In genomic region chr1:191084951-191085559, GRCm38 (mm10) we compare ENCODE assay signal across 9 mouse cellular contexts. TPM values are rescaled to one million over a fixed set of nuclear protein-coding genes. Genes with fewer than 3 reads are reported as not detected.
DNase-seq lines count a peak whose midpoint lies in the region; ATAC-seq lines count a peak whose summit lies in the region.
"Had no signal": no experiment of that assay in that cellular context is flagged by ENCODE, and none has a peak within 500 bp of the region (broad histone marks: within the 10 kb centered on the region; RNA-seq: fewer than 3 reads in every experiment).

No protein-coding gene starts in this region.

- no peaks in the 10 kb centered on the region for H3K9me3 ChIP-seq in forebrain, embryonic 10.5 days
- no peaks in the 10 kb centered on the region for H3K9me3 ChIP-seq in forebrain, embryonic 15.5 days

- WGBS in forebrain, embryonic 10.5 days, result 75% methylated on average over 5 of the region's 5 CpGs
- WGBS in forebrain, embryonic 15.5 days, result 66% methylated on average over 5 of the region's 5 CpGs

- H3K27ac ChIP-seq in forebrain, embryonic 10.5 days, result no peak overlapping the region
- no peak overlapping the region for H3K27ac ChIP-seq in forebrain, embryonic 15.5 days (replicated peaks)

- no peak overlapping the region for H3K9ac ChIP-seq in forebrain, embryonic 15.5 days (replicated peaks)

- no peaks in the 10 kb centered on the region for H3K27me3 ChIP-seq in forebrain, embryonic 10.5 days (ENCODE audit: poor library complexity, severe bottlenecking)
- no peaks in the 10 kb centered on the region for H3K27me3 ChIP-seq in forebrain, embryonic 15.5 days

- H3K4me3 ChIP-seq in forebrain, embryonic 10.5 days, result no peak overlapping the region
- no peak overlapping the region for H3K4me3 ChIP-seq in forebrain, embryonic 15.5 days

- H3K4me2 ChIP-seq in forebrain, embryonic 15.5 days (replicated peaks), result no peak overlapping the region

- DNase-seq in forebrain, embryonic 10.5 days (ENCODE audit: extremely low spot score, low spot score), result peak; percentile 69
- peak; percentile 50 to 72 for DNase-seq in left cerebral cortex, postnatal 10 days (ENCODE audit: extremely low spot score in 1 of 2, low spot score in 2 of 2)
- DNase-seq in left cerebral cortex, adult 11 months (ENCODE audit: low spot score), result no peak
- DNase-seq in T-cell, adult 2 months (ENCODE audit: low spot score), result peak; percentile 22
- peak; percentile 70 for DNase-seq in lung, postnatal 14 days
- DNase-seq in testis, postnatal 10 days (ENCODE audit: low spot score), result peak; percentile 80

- intact Hi-C loops in left cerebral cortex, postnatal 10 days (cut with DNase I), result no loop called here

- peaks cover 66% of the 10 kb centered on the region for H3K36me3 ChIP-seq in forebrain, embryonic 10.5 days (replicated peaks)
- H3K36me3 ChIP-seq in forebrain, embryonic 15.5 days, result peaks cover 6% of the 10 kb centered on the region; the same call in 1 of the 2 replicates

- ATAC-seq in forebrain, embryonic 15.5 days (replicated peaks), result no peak
- peak; percentile 35; the same call in 1 of the 2 replicates for ATAC-seq in granulocyte monocyte progenitor cell, adult 5-6 weeks (replicated peaks; ENCODE audit: poor library complexity, severe bottlenecking)

- H3K4me1 ChIP-seq in forebrain, embryonic 10.5 days, result peaks cover 3% of the 10 kb centered on the region; the same call in 1 of the 2 replicates
- H3K4me1 ChIP-seq in forebrain, embryonic 15.5 days, result no peaks in the 10 kb centered on the region

RNA-seq across cellular contexts. Expression of gene Batf3, which starts 12.6 kb away (rescaled TPM):
- 8.0 and 9.7 TPM in 2 replicates for polyA plus RNA-seq in forebrain, embryonic 10.5 days (2016; fragmentation: Nextera tagmentation; extraction: Ambion mirVana)
- polyA plus RNA-seq in forebrain, embryonic 15.5 days (2015; fragmentation: Nextera tagmentation; extraction: Ambion mirVana), result 1.6 and 1.9 TPM in 2 replicates
- total RNA-seq in left cerebral cortex, postnatal 10 days (2021), result under 1 TPM; 0.47 to 0.60 TPM
- total RNA-seq in granulocyte monocyte progenitor cell, adult 5-6 weeks (2014; fragmentation: Nextera tagmentation), result not detected in 2 replicates
- not detected in 2 replicates for total RNA-seq in granulocyte monocyte progenitor cell, adult 5-6 weeks (2017)

RNA-seq across cellular contexts. Expression of gene Nsl1, which starts 22.2 kb away (rescaled TPM):
- 38.2 and 39.0 TPM in 2 replicates for polyA plus RNA-seq in forebrain, embryonic 10.5 days (2016; fragmentation: Nextera tagmentation; extraction: Ambion mirVana)
- polyA plus RNA-seq in forebrain, embryonic 15.5 days (2015; fragmentation: Nextera tagmentation; extraction: Ambion mirVana), result 9.7 and 10.5 TPM in 2 replicates
- total RNA-seq in left cerebral cortex, postnatal 10 days (2021), result 1 to 10 TPM in 1 of 2 experiments, under 1 TPM in 1; 0.64 to 1.4 TPM
- 11.1 and 12.6 TPM in 2 replicates for total RNA-seq in granulocyte monocyte progenitor cell, adult 5-6 weeks (2014; fragmentation: Nextera tagmentation)
- total RNA-seq in granulocyte monocyte progenitor cell, adult 5-6 weeks (2017), result 14.1 and 17.6 TPM in 2 replicates

RNA-seq across cellular contexts. Expression of gene Tatdn3, which starts 22.3 kb away (rescaled TPM):
- polyA plus RNA-seq in forebrain, embryonic 10.5 days (2016; fragmentation: Nextera tagmentation; extraction: Ambion mirVana), result 11.6 and 11.9 TPM in 2 replicates
- polyA plus RNA-seq in forebrain, embryonic 15.5 days (2015; fragmentation: Nextera tagmentation; extraction: Ambion mirVana), result 10.3 and 12.6 TPM in 2 replicates
- total RNA-seq in left cerebral cortex, postnatal 10 days (2021), result 10 to 100 TPM; 25.1 to 28.6 TPM
- total RNA-seq in granulocyte monocyte progenitor cell, adult 5-6 weeks (2014; fragmentation: Nextera tagmentation), result 4.0 and 21.4 TPM in 2 replicates
- 9.3 and 12.5 TPM in 2 replicates for total RNA-seq in granulocyte monocyte progenitor cell, adult 5-6 weeks (2017)

RNA-seq across cellular contexts. Expression of gene Spata45, which starts 48.6 kb away (rescaled TPM):
- polyA plus RNA-seq in forebrain, embryonic 10.5 days (2016; fragmentation: Nextera tagmentation; extraction: Ambion mirVana), result not detected in 2 replicates
- polyA plus RNA-seq in forebrain, embryonic 15.5 days (2015; fragmentation: Nextera tagmentation; extraction: Ambion mirVana), result not detected in 2 replicates
- total RNA-seq in left cerebral cortex, postnatal 10 days (2021), result not detected
- total RNA-seq in granulocyte monocyte progenitor cell, adult 5-6 weeks (2014; fragmentation: Nextera tagmentation), result not detected in 2 replicates
- total RNA-seq in granulocyte monocyte progenitor cell, adult 5-6 weeks (2017), result not detected in 2 replicates
- total RNA-seq: heart, postnatal 10 days had no signal

RNA-seq across cellular contexts. Expression of gene Flvcr1, which starts 59.1 kb away (rescaled TPM):
- polyA plus RNA-seq in forebrain, embryonic 10.5 days (2016; fragmentation: Nextera tagmentation; extraction: Ambion mirVana), result 8.2 and 8.5 TPM in 2 replicates
- polyA plus RNA-seq in forebrain, embryonic 15.5 days (2015; fragmentation: Nextera tagmentation; extraction: Ambion mirVana), result 6.9 and 8.1 TPM in 2 replicates
- 10 to 100 TPM; 18.3 to 18.5 TPM for total RNA-seq in left cerebral cortex, postnatal 10 days (2021)
- total RNA-seq in granulocyte monocyte progenitor cell, adult 5-6 weeks (2014; fragmentation: Nextera tagmentation), result 25.1 and 29.5 TPM in 2 replicates
- 27.0 and 32.6 TPM in 2 replicates for total RNA-seq in granulocyte monocyte progenitor cell, adult 5-6 weeks (2017)

Comparison
In these comparisons a context has a peak if more than half of its experiments do, and no peak if none do; other contexts are left out.
1. RNA of gene Nsl1, which starts 22.2 kb away (total RNA-seq): 11.1 to 17.6 TPM in granulocyte monocyte progenitor cell, adult 5-6 weeks; 0.64 to 1.4 TPM in left cerebral cortex, postnatal 10 days; every median in the first group is over 4 times any median in the second.